Mouse (Mus musculus): Measurements from ENCODE around the gene Cep170.

DNA sequence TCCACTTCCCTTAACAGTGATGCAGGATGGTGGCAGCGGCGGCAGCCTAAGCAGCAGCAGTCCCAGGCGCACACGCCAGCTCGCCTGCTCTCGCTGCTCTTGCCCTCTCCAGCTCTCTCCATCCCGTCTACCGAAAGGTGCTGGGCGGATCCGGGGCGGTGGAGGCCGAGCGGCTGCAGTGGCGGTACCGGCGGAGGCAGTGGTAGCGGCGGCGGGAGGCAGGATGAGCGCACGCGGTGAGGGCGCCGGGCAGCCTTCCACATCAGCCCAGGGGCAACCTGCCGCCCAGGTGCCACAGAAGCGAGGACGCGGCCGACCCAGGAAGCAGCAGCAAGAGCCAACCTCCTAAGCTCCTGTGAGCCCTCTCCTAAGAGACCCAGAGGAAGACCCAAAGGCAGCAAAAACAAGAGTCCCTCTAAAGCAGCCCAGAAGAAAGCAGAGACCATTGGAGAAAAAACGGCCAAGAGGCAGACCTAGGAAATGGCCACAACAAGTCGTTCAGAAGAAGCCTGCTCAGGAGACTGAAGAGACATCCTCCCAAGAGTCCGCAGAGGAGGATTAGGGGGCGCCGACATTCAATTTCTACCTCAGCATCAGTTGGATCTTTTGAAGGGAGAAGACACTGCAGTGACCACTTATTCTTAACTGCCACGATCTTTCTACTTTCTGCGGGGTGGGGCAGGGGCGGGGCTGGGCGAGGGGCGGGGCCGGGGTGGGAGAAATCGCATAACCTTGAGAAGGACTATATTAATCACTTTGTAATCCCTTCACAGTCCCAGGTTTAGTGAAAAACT is 21.8 kb upstream of the Cep170 start:
- TF ChIP-seq CTCF (IDR thresholded peaks at IDR 0.05; ENCODE audit: low read depth) (no peak), EP300 (IDR thresholded peaks at IDR 0.05; ENCODE audit: low read depth) (no peak)

Measured in heart, postnatal 0 days (tissue).